Mouse (Mus musculus): ENCODE data around the gene Th. TPM values are rescaled to one million over a fixed set of nuclear protein-coding genes. Genes with fewer than 3 reads are reported as not detected.

The Th gene
- polyA plus RNA-seq, 2 experiments from 2014 or later: not detected

- ATAC-seq: no peak
Observed at GRCm38 (mm10) chr7:142901774-142902173, 29.2 kb downstream of the Th start.

DNA sequence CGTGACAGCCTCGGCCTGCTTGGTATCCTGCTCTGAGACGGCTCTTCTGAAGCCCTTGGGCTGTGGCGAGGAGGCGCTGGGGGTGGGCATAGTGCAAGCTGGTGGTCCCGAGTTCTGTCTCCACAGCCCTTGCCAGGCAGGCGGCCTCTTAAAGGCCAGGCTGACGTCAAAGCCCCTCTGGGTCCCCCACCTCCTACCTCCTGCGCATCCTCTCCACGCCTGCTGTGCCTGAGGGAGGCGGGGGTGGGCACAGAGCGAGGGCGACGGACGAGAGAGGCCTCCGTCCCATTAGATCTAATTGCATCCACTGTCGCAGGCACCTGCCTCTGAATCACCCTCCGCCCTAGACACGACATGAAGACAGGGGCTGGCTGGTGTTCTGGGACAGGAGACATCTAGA lies 31.1 kb downstream of the Th start:
- no peak for ATAC-seq

GRCm38 (mm10) chr7:142897471-142897870 lies 33.5 kb downstream of the Th start:
- ATAC-seq: no peak

GRCm38 (mm10) chr7:142895901-142896665 lies 34.8 kb downstream of the Th start:
- no peak for ATAC-seq

DNA sequence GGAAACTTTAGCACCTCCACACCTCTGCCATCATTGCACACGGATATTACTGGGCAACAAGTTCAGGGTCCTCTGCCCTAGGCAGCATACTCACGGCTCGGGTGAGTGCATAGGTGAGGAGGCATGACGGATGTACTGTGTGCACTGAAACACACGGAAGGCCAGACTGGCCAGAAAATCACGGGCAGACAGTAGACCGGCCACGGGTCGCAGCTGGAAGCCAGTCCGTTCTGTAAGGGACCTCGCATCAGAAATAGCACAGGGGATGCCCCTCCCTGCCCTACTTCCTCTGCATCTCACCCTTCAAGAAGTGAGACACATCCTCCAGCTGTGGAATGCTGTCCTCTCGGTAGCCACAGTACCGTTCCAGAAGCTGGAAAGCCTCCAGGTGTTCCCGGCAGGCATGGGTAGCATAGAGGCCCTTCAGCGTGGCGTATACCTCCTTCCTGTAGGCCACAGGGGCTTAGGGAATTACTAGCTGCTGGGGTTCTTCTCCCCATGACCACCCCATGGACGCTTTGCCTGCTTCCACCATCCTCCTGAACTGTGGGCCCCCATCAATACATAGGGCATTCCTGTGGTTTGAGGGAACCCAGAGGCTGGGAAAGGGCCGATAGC lies 35.6 kb downstream of the Th start:
- ATAC-seq: no peak

DNA sequence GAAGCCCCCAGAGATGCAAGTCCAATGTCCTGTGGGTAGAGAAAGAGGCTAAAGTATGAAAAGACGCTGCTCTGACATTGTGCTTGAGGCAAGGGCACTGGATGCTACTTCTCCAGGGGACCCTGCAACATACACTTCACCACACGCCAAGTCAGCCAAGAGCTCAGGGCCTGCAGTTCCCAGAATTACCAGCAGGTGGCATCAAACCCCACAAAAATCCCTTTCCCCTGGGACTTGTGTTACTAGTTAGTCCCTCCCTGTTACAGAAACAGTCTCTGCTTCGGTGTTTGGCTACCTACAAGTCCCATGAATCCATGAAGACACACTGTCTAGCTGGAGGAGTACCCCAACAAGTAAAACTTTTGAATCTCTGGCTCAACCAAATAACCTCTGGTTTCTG lies 36.3 kb downstream of the Th start:
- peak; percentile 56 for ATAC-seq

- no peak for ATAC-seq
Observed at GRCm38 (mm10) chr7:142893721-142894639, 36.9 kb downstream of the Th start.

DNA sequence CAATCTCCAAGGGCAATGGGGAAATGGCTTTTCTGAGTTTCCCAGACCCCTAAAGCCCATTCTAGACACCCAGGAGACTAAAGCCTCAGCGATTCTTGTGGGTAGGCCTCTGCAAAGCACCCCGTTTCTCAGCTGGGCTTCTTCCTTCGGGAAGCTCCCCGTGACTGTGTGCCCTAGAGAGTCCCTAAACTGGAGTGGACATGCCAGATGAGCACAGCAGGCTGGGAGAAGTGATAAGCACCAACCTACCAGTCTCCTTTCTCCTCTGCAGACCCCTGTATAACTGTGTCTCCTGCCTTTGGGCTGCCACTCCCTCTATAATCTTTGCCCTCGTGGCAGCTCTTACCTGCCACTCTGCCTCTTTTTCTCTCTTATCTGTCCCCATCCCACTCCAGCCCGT lies 37.6 kb downstream of the Th start:
- no peak for ATAC-seq

DNA sequence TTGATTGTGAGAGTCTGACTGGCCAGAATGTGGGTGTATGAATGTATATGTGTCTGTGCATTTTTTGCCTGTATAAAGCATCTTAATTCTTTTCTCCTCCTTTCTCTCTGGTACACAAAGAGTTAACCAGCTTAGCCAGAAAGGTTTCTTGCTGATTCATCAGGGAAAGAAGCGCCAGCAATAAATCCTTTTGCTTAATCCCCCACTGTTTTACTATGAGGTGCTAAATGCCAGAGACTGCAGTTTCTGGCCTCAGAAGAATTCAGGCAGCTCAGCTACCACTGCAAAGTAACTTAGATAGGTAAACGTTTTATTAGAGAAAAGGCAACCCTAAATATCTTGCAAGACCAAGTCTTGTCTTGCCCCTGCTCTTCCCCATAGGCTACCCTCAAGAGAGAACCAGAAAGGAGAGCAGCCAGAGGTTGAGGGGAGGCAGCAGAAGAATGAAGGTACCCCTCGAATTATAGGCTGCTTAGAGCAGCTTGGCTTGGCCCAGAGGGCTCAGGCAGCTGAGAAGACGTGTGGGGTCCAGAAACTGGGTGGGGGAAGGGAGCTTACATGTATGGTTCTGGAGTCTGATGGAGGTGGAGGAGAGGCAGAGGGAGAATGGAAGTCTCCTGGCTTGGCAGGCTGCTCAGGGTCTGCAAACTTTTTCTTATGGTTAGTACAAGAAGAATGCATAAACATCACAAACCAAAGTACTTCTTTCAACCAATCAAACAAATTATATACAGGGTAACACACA lies 61.3 kb downstream of the Th start:
- no peak for ATAC-seq

DNA sequence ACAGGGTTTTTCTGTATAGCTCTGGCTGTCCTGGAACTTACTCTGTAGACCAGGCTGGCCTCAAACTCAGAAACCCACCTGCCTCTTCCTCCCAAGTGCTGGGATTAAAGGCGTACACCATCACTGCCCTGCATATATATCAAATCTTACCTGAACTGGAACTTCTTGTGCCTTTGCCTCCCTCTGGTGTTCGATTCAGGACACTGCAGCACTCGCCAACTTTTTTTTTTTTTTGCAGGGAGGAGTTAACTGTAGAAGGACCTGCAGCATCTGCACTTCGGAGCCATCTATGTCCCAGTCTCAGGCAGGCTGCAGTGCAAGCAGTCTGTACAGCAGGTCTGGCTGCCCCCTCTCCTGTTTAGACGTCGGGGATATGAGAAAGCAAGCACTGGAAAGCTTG lies 80.2 kb downstream of the Th start:
- ATAC-seq: peak; percentile 65

Other genes with a start within 250 kb of the Th start
- not detected for gene Ins2, start 187.7 kb downstream of the Th start, polyA plus RNA-seq (2017; shearing (Covaris generic))
- 1 to 10 TPM in 1 of 2 experiments, under 1 TPM in 1; 0.66 to 1.7 TPM for gene Ascl2, start 38.1 kb upstream of the Th start, polyA plus RNA-seq (2017; shearing (Covaris generic))
- gene Tspan32, start 73.9 kb upstream of the Th start, polyA plus RNA-seq (2017; shearing (Covaris generic)): 100 to 1,000 TPM; 672 to 754 TPM
- gene Cd81, start 121.6 kb upstream of the Th start, polyA plus RNA-seq (2017; shearing (Covaris generic)): 100 to 1,000 TPM; 290 to 354 TPM
- gene Tssc4, start 138.1 kb upstream of the Th start, polyA plus RNA-seq (2017; shearing (Covaris generic)): 10 to 100 TPM; 34.8 to 52.8 TPM
- gene Trpm5, start 163.5 kb upstream of the Th start, polyA plus RNA-seq (2017; shearing (Covaris generic)): not detected
- not detected for gene Kcnq1, start 175.2 kb upstream of the Th start, polyA plus RNA-seq (2017; shearing (Covaris generic))

Measured in CD4-positive, CD25-positive, alpha-beta regulatory T cell, adult 4 months (primary cell).